Mouse (Mus musculus): ENCODE results near the gene Svs3a. TPM values are rescaled to one million over a fixed set of nuclear protein-coding genes. Genes with fewer than 3 reads are reported as not detected.
"Not testable (repeated sequence)": the region's sequence is repeated elsewhere in the genome, so short reads cannot be mapped to it uniquely, and the experiment has no call there.

The Svs3a gene
- not detected for total RNA-seq (2021)
- long read RNA-seq, experiment 1, result 0 reads
- long read RNA-seq, experiment 2, result 0 reads

DNA sequence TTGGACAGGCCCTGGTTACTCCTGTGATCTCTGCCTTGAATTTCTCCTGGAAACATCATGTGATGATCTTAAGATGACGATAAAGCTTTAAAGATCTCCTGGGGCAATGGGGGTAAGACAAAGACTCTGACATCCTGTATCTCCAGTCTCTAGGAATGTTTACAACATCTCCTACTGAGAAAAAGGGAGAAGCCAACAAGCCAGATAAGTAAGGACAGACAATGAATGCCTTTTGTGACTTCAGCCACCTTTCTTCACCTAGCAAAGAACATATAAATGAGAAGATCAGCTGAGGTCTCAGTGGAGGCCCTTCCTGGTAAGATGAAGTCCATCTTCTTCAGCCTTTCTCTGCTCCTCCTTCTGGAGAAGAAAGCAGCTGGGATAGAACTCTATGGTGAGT, at the start of gene Svs3a:
TSS of gene Svs3a (plus strand) at position 301 of the 400 bp plus-strand sequence.
- intact Hi-C loops (cut with DNase I); DNase-seq: not testable (repeated sequence)

DNA sequence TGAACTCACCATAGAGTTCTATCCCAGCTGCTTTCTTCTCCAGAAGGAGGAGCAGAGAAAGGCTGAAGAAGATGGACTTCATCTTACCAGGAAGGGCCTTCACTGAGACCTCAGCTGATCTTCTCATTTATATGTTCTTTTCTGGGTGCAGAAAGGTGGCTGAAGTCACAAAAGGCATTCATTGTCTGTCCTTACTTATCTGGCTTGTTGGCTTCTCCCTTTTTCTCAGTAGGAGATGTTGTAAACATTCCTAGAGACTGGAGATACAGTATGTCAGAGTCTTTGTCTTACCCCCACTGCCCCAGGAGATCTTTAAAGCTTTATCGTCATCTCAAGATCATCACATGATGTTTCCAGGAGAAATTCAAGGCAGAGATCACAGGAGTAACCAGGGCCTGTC, 32.5 kb upstream of the Svs3a start, which contains the start of gene Svs3b:
TSS of gene Svs3b (minus strand) at position 101 of the 400 bp plus-strand sequence.
- DNase-seq; intact Hi-C loops (cut with DNase I): not testable (repeated sequence)

DNA sequence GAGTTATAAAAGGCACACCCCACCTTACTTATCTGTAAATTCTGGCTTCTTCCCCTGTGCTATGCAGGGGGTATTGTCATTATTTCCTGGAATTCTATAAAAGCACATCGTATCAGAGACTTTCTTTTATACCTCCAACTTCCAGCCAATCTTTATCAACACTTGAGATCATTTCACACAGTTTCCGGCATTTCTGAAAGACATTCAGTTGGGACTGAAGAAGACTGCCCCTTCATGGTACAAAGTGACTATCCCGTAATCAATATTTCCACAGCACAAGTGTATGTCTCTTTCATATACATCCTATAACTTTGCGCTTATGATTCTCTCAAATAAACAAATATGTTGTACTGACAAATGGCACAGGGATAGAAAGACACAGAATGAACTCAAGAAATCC, 10.7 kb upstream of the Svs3a start, which contains the start of gene Svs4:
TSS of gene Svs4 (minus strand) at position 101 of the 400 bp plus-strand sequence.
- intact Hi-C loops (cut with DNase I), result no loop called here
- DNase-seq, result no peak

DNA sequence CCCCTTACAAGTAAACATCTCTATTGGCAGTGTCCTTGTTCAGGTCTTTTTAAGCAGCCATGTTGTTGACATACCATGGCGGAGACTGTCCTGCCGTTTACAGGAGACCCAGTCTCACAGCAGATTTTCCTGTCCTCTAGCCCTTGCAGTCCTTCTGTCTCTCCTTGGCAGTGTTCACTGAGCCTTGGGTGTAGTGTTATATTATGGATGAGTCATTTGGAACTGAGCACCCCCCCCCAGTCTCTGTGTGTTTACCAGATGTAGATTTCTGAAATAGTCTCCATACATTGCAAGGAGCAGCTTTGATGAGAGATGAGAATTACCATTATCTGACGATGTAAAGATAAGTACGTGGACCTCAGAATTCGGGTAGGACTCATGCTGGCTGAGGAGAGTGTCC, 23.5 kb downstream of the Svs3a start:
- intact Hi-C loops (cut with DNase I), result no loop called here
- no peak for DNase-seq

DNA sequence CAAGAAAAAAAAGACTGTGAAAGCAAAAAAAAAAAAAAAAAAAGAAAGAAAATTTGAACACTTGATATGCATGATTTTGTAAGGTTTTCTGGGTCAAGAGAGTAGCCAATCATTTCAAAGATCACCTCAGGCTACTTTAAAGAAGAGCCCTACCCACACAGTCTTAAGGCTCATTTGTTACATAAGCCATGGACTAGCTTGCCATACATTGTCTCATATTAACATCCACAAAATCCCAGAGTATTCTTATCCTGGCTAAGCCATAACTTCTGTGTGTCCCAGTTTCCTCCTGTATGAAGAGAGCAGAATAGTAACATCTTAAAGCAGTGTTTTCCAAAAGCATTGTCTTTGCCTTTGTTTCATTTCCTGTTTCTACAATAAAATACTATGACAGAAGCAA, 26.4 kb downstream of the Svs3a start:
- DNase-seq; intact Hi-C loops (cut with DNase I): not testable (repeated sequence)

DNA sequence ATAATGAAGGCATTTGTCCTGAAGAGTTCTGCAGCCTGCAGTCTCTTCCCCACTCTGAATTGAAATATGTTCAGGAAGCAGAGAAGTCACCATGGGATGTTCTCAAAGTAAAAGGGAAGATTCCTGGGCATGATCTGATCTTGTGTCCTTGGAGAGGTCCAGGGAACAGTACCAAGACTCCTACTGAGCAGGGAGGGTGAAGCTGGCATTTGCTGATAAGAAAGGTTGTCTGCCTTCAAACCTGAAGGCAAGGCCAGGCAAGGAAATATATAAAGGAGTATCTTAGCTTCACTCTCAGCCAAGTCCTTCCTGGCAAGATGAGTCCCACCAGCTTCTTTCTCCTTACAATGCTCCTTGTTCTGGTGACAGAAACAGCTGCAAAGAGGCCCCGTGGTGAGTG, 27.4 kb downstream of the Svs3a start, which contains the start of gene Svs6:
TSS of gene Svs6 (plus strand) at position 301 of the 400 bp plus-strand sequence.
- intact Hi-C loops (cut with DNase I); DNase-seq: not testable (repeated sequence)

DNA sequence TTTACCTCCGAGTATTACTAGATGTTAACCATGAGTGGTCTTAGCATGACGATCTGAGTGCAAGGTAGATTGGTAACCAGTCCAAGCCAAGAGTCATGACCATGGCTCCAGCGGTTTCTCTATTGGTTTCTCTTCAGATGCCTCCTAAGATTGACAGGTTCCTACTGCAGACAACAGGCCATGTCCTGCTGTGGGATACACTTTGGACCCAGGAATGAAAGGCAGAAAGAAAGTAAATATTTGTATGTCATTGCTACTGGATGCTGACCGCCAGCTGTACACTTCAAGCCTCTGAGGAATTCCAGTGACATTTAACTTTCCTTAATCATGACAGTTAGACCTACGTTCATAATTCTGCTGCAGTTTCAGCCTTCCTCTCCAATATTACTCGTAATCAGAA, 31.9 kb downstream of the Svs3a start:
- intact Hi-C loops (cut with DNase I), result no loop called here
- DNase-seq, result no peak

DNA sequence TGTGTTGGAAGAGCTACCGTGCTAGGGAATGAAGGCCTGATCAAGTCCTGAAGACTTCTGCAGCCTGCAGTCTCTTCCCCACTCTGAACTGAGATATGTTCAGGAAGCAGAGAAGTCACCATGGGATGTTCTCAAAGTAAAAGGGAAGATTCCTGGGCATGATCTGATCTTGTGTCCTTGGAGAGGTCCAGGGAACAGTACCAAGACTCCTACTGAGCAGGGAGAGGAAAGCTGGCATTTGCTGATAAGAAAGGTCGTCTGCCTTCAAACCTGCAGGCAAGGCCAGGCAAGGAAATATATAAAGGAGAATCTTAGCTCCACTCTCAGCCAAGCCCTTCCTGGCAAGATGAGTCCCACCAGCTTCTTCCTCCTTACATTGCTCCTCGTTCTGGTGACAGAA, 43.4 kb downstream of the Svs3a start, which contains the start of gene Svs5:
TSS of gene Svs5 (plus strand) at position 301 of the 400 bp plus-strand sequence.
- intact Hi-C loops (cut with DNase I); DNase-seq: not testable (repeated sequence)

Other genes with a start within 250 kb of the Svs3a start
- 10 to 100 TPM; 17.0 to 20.4 TPM for gene Stk4, start 218.9 kb upstream of the Svs3a start, total RNA-seq (2021)
- 10 to 100 TPM; 19.3 to 19.9 TPM for gene Tomm34, start 218.1 kb upstream of the Svs3a start, total RNA-seq (2021)
- gene Kcns1, start 118.2 kb upstream of the Svs3a start, total RNA-seq (2021), result not detected
- gene Wfdc5, start 106.5 kb upstream of the Svs3a start, total RNA-seq (2021), result not detected
- not detected for gene Wfdc12, start 98.7 kb upstream of the Svs3a start, total RNA-seq (2021)
- gene Wfdc15a, start 89.1 kb upstream of the Svs3a start, total RNA-seq (2021), result not detected
- not detected for gene Wfdc15b, start 67.6 kb upstream of the Svs3a start, total RNA-seq (2021)
- gene Svs2, start 50.8 kb upstream of the Svs3a start, total RNA-seq (2021), result not detected
- gene Svs3b, start 32.6 kb upstream of the Svs3a start, total RNA-seq (2021), result not detected
- not detected for gene Svs4, start 10.8 kb upstream of the Svs3a start, total RNA-seq (2021)
- gene Svs6, start 27.5 kb downstream of the Svs3a start, total RNA-seq (2021), result not detected
- gene Svs5, start 43.5 kb downstream of the Svs3a start, total RNA-seq (2021), result not detected
- gene Slpi, start 99.8 kb downstream of the Svs3a start, total RNA-seq (2021), result 1 to 10 TPM; 1.4 to 3.6 TPM
- not detected for gene Rbpjl, start 113.9 kb downstream of the Svs3a start, total RNA-seq (2021)
- gene Matn4, start 115.9 kb downstream of the Svs3a start, total RNA-seq (2021), result 1 to 10 TPM; 1.2 to 1.5 TPM
- 10 to 100 TPM; 20.0 to 27.0 TPM for gene Sdc4, start 154.6 kb downstream of the Svs3a start, total RNA-seq (2021)
- gene Sys1, start 167.7 kb downstream of the Svs3a start, total RNA-seq (2021), result 10 to 100 TPM; 21.2 to 21.9 TPM
- 1 to 10 TPM; 3.0 to 5.3 TPM for gene Gm20458, start 171.7 kb downstream of the Svs3a start, total RNA-seq (2021)
- gene Trp53tg5, start 184.5 kb downstream of the Svs3a start, total RNA-seq (2021), result not detected
- gene Dbndd2, start 196.8 kb downstream of the Svs3a start, total RNA-seq (2021), result 10 to 100 TPM; 17.9 to 19.0 TPM
- gene Pigt, start 208.3 kb downstream of the Svs3a start, total RNA-seq (2021), result 10 to 100 TPM; 43.1 to 45.9 TPM